Mouse (Mus musculus): ENCODE data around the gene Galnt16. TPM values are rescaled to one million over a fixed set of nuclear protein-coding genes. Genes with fewer than 3 reads are reported as not detected.

The Galnt16 gene
- polyA plus RNA-seq, 1 experiment, result 1.1 TPM

- TF ChIP-seq CTCF (IDR thresholded peaks at IDR 0.05; ENCODE audit: borderline replicate concordance, control insufficient read depth, extremely low read depth, insufficient read depth, low read length, poor library complexity) (no peak), POLR2A (IDR thresholded peaks at IDR 0.05; ENCODE audit: control insufficient read depth, extremely low read depth, insufficient read depth, low read length, poor library complexity) (peak; percentile 38; the same call in 1 of the 2 replicates)
- H3K27ac ChIP-seq (ENCODE audit: control insufficient read depth, insufficient read depth, low read length), result peak within 1 kb of the TSS; percentile 3
These were observed 125.8 kb downstream of the Galnt16 start, which contains the start of the genes Slc39a9 and Erh for GRCm38 (mm10) chr12:80643693-80644505. TSS of gene Slc39a9 (plus strand) at chr12:80643883. TSS of gene Erh (minus strand) at chr12:80644341.

GRCm38 (mm10) chr12:80644506-80644868 is 126.4 kb downstream of the Galnt16 start:
- Histone ChIP-seq H3K36me3 (ENCODE audit: control insufficient read depth, insufficient read depth, low read length) (peaks cover 8% of the 10 kb centered on the region), H3K4me1 (replicated peaks; ENCODE audit: control insufficient read depth, insufficient read depth, low read length) (peaks cover 17% of the 10 kb centered on the region), H3K27me3 (ENCODE audit: control insufficient read depth, insufficient read depth, low read length) (no peaks in the 10 kb centered on the region), H3K4me3 (ENCODE audit: control insufficient read depth, insufficient read depth, low read length) (peak overlapping the region; percentile 79), H3K27ac (ENCODE audit: control insufficient read depth, insufficient read depth, low read length) (no peak overlapping the region)
- no peak for TF ChIP-seq CTCF (IDR thresholded peaks at IDR 0.05; ENCODE audit: borderline replicate concordance, control insufficient read depth, extremely low read depth, insufficient read depth, low read length, poor library complexity)
- TF ChIP-seq POLR2A (IDR thresholded peaks at IDR 0.05; ENCODE audit: control insufficient read depth, extremely low read depth, insufficient read depth, low read length, poor library complexity), result no peak
- 4% methylated on average over 18 of the region's 18 CpGs for WGBS
- no peak for DNase-seq

More at GRCm38 (mm10) chr12:80643693-80644505, 125.8 kb downstream of the Galnt16 start, which contains the start of the genes Slc39a9 and Erh:
- Histone ChIP-seq H3K36me3 (ENCODE audit: control insufficient read depth, insufficient read depth, low read length) (peaks cover 13% of the 10 kb centered on the region), H3K4me1 (replicated peaks; ENCODE audit: control insufficient read depth, insufficient read depth, low read length) (peaks cover 17% of the 10 kb centered on the region), H3K27me3 (ENCODE audit: control insufficient read depth, insufficient read depth, low read length) (no peaks in the 10 kb centered on the region), H3K4me3 (ENCODE audit: control insufficient read depth, insufficient read depth, low read length) (peak within 1 kb of the TSS; percentile 79)
- DNase-seq, result peak; percentile 90
- under 1% methylated on average over 50 of the region's 50 CpGs for WGBS

- Histone ChIP-seq H3K27me3 (ENCODE audit: control insufficient read depth, insufficient read depth, low read length) (no peaks in the 10 kb centered on the region), H3K4me1 (replicated peaks; ENCODE audit: control insufficient read depth, insufficient read depth, low read length) (peaks cover 17% of the 10 kb centered on the region), H3K36me3 (ENCODE audit: control insufficient read depth, insufficient read depth, low read length) (no peaks in the 10 kb centered on the region; the same call in 1 of the 2 replicates), H3K4me3 (ENCODE audit: control insufficient read depth, insufficient read depth, low read length) (no peak overlapping the region), H3K27ac (ENCODE audit: control insufficient read depth, insufficient read depth, low read length) (no peak overlapping the region)
- 97% methylated on average over 3 of the region's 3 CpGs for WGBS
- no peak for TF ChIP-seq CTCF (IDR thresholded peaks at IDR 0.05; ENCODE audit: borderline replicate concordance, control insufficient read depth, extremely low read depth, insufficient read depth, low read length, poor library complexity)
- TF ChIP-seq POLR2A (IDR thresholded peaks at IDR 0.05; ENCODE audit: control insufficient read depth, extremely low read depth, insufficient read depth, low read length, poor library complexity), result no peak
- DNase-seq, result no peak
These were observed 128.3 kb downstream of the Galnt16 start for GRCm38 (mm10) chr12:80646377-80646776.

GRCm38 (mm10) chr12:80653951-80654658 is 136.0 kb downstream of the Galnt16 start:
- no peak for DNase-seq
- no peak overlapping the region for H3K27ac ChIP-seq (ENCODE audit: control insufficient read depth, insufficient read depth, low read length)

GRCm38 (mm10) chr12:80654659-80655025 is 136.6 kb downstream of the Galnt16 start:
- Histone ChIP-seq H3K27me3 (ENCODE audit: control insufficient read depth, insufficient read depth, low read length) (no peaks in the 10 kb centered on the region), H3K4me3 (ENCODE audit: control insufficient read depth, insufficient read depth, low read length) (no peak overlapping the region), H3K27ac (ENCODE audit: control insufficient read depth, insufficient read depth, low read length) (no peak overlapping the region), H3K36me3 (ENCODE audit: control insufficient read depth, insufficient read depth, low read length) (no peaks in the 10 kb centered on the region), H3K4me1 (replicated peaks; ENCODE audit: control insufficient read depth, insufficient read depth, low read length) (no peaks in the 10 kb centered on the region)
- no peak for TF ChIP-seq POLR2A (IDR thresholded peaks at IDR 0.05; ENCODE audit: control insufficient read depth, extremely low read depth, insufficient read depth, low read length, poor library complexity)
- TF ChIP-seq CTCF (IDR thresholded peaks at IDR 0.05; ENCODE audit: borderline replicate concordance, control insufficient read depth, extremely low read depth, insufficient read depth, low read length, poor library complexity), result no peak
- WGBS, result 98% methylated on average over 3 of the region's 3 CpGs
- DNase-seq, result no peak

More at GRCm38 (mm10) chr12:80653951-80654658, 136.0 kb downstream of the Galnt16 start:
- Histone ChIP-seq H3K4me1 (replicated peaks; ENCODE audit: control insufficient read depth, insufficient read depth, low read length) (no peaks in the 10 kb centered on the region), H3K27me3 (ENCODE audit: control insufficient read depth, insufficient read depth, low read length) (no peaks in the 10 kb centered on the region), H3K36me3 (ENCODE audit: control insufficient read depth, insufficient read depth, low read length) (no peaks in the 10 kb centered on the region), H3K4me3 (ENCODE audit: control insufficient read depth, insufficient read depth, low read length) (no peak overlapping the region)
- TF ChIP-seq CTCF (IDR thresholded peaks at IDR 0.05; ENCODE audit: borderline replicate concordance, control insufficient read depth, extremely low read depth, insufficient read depth, low read length, poor library complexity) (no peak), POLR2A (IDR thresholded peaks at IDR 0.05; ENCODE audit: control insufficient read depth, extremely low read depth, insufficient read depth, low read length, poor library complexity) (no peak)
- 94% methylated on average over 7 of the region's 7 CpGs for WGBS

- H3K27me3 ChIP-seq (ENCODE audit: control insufficient read depth, insufficient read depth, low read length), result no peaks in the 10 kb centered on the region
- H3K27ac ChIP-seq (ENCODE audit: control insufficient read depth, insufficient read depth, low read length), result no peak overlapping the region
- no peak for DNase-seq
- H3K4me1 ChIP-seq (replicated peaks; ENCODE audit: control insufficient read depth, insufficient read depth, low read length), result no peaks in the 10 kb centered on the region
- WGBS, result 95% methylated on average over 6 of the region's 6 CpGs
- H3K4me3 ChIP-seq (ENCODE audit: control insufficient read depth, insufficient read depth, low read length), result no peak overlapping the region
- no peak for TF ChIP-seq POLR2A (IDR thresholded peaks at IDR 0.05; ENCODE audit: control insufficient read depth, extremely low read depth, insufficient read depth, low read length, poor library complexity)
- peaks cover 15% of the 10 kb centered on the region for H3K36me3 ChIP-seq (ENCODE audit: control insufficient read depth, insufficient read depth, low read length)
These were observed 140.6 kb downstream of the Galnt16 start for GRCm38 (mm10) chr12:80658661-80659060.

All from thymus, adult 2 months (tissue).